Mouse (Mus musculus): ENCODE data around the gene Tsc22d2.

- no peak for TF ChIP-seq CTCF (IDR thresholded peaks at IDR 0.05; ENCODE audit: borderline replicate concordance, control insufficient read depth, extremely low read depth, insufficient read depth, low read length, poor library complexity)
- TF ChIP-seq POLR2A (IDR thresholded peaks at IDR 0.05; ENCODE audit: control insufficient read depth, extremely low read depth, insufficient read depth, low read length, poor library complexity) = no peak
These were observed 99.0 kb downstream of the Tsc22d2 start for GRCm38 (mm10) chr3:58513483-58513882.

All from thymus, adult 2 months (tissue).